Mouse (Mus musculus) liver, embryonic 16.5 days (tissue): ENCODE results near the gene Syndig1l. TPM values are rescaled to one million over a fixed set of nuclear protein-coding genes. Genes with fewer than 3 reads are reported as not detected.

Experiments used
- ATAC-seq: fragments of 200-750 bp; cut with Nextera tagmentation; 2 replicates; pipeline ENCODE4 v1.8.0; 2017; ENCODE audit warnings: low read depth, mild to moderate bottlenecking, moderate number of reproducible peaks, moderate library complexity
- H3K27ac ChIP-seq: fragments of 300-500 bp; sonication (generic); 2 replicates; pipeline ENCODE4 v1.5.1; 2014; ENCODE audit warnings: mild to moderate bottlenecking, low read length
- H3K27me3 ChIP-seq: fragments of 300-500 bp; sonication (generic); 2 replicates; pipeline ENCODE4 v1.6.1; 2014; ENCODE audit warnings: low read depth, low read length, mixed read lengths; ENCODE audit not compliant: control insufficient read depth, insufficient read depth
- H3K36me3 ChIP-seq: fragments of 300-500 bp; sonication (generic); 2 replicates; pipeline ENCODE4 v1.6.1; 2014; ENCODE audit warnings: mild to moderate bottlenecking; ENCODE audit not compliant: control insufficient read depth, insufficient read depth
- H3K4me1 ChIP-seq: fragments of 300-500 bp; sonication (generic); 2 replicates; pipeline ENCODE4 v1.6.1; 2014; ENCODE audit warnings: low read depth, low read length, mixed read lengths; ENCODE audit not compliant: control insufficient read depth
- H3K4me2 ChIP-seq: fragments of 300-500 bp; sonication (generic); 2 replicates; pipeline ENCODE4 v1.6.1; 2014; ENCODE audit warnings: low read depth, low read length, mixed read lengths
- H3K4me3 ChIP-seq: fragments of 300-500 bp; sonication (generic); 2 replicates; pipeline ENCODE4 v1.5.1; 2014; ENCODE audit warnings: low read depth, mild to moderate bottlenecking, low read length
- H3K9ac ChIP-seq: fragments of 300-500 bp; sonication (generic); 2 replicates; pipeline ENCODE4 v1.6.1; 2014; ENCODE audit warnings: low read depth, low read length
- H3K9me3 ChIP-seq: fragments of 300-500 bp; sonication (generic); replicated peaks from 2 replicates; pipeline ENCODE4 v1.6.1; 2016; ENCODE audit warnings: low read length; ENCODE audit not compliant: control insufficient read depth
- WGBS: fragments of 180-500 bp; shearing (Covaris S2); extraction: QIAGEN DNeasy Blood & Tissue Kit; methylation state at CpG from one replicate; pipeline ENCODE4 v1.1.7; 2014; ENCODE audit not compliant: insufficient replicate concordance; 5-methylcytosine and 5-hydroxymethylcytosine counted together
- polyA plus RNA-seq: library from polyadenylated mRNA; unstranded; fragments of >200 nt; fragmentation: Nextera tagmentation; extraction: Ambion mirVana; gene quantifications from 2 replicates; pipeline ENCODE4 v1.2.1, GENCODE M21; 2015

Gene Syndig1l
- polyA plus RNA-seq = 0.08 and 0.09 TPM in 2 replicates

GRCm38 (mm10) chr12:84698319-84699081 is at the start of gene Syndig1l:
Gene Syndig1l, minus strand, starts transcription at chr12:84698831.
- under 1% methylated on average over 76 of the region's 79 CpGs for WGBS
- Histone ChIP-seq H3K27ac (no peak within 1 kb of the TSS), H3K4me1 (no peaks in the 10 kb centered on the region; the same call in 1 of the 2 replicates), H3K36me3 (no peaks in the 10 kb centered on the region), H3K9me3 (no peaks in the 10 kb centered on the region), H3K4me2 (peak within 1 kb of the TSS; percentile 77), H3K27me3 (peaks cover 48% of the 10 kb centered on the region), H3K9ac (no peak within 1 kb of the TSS), H3K4me3 (peak within 1 kb of the TSS; percentile 57)
- ATAC-seq = peak; percentile 59; the same call in 1 of the 2 replicates

GRCm38 (mm10) chr12:84748134-84748533 is 49.5 kb upstream of the Syndig1l start:
- Histone ChIP-seq H3K27ac (no peak overlapping the region), H3K4me2 (no peak overlapping the region), H3K27me3 (no peaks in the 10 kb centered on the region), H3K36me3 (no peaks in the 10 kb centered on the region), H3K9me3 (no peaks in the 10 kb centered on the region), H3K4me3 (no peak overlapping the region), H3K4me1 (no peaks in the 10 kb centered on the region), H3K9ac (no peak overlapping the region)
- WGBS = 27% methylated on average over 3 of the region's 3 CpGs
- peak; percentile 30; the same call in 1 of the 2 replicates for ATAC-seq

- no peaks in the 10 kb centered on the region for H3K27me3 ChIP-seq
- H3K36me3 ChIP-seq = no peaks in the 10 kb centered on the region
- WGBS = 63% methylated on average over 4 of the region's 4 CpGs
- no peaks in the 10 kb centered on the region for H3K9me3 ChIP-seq
- no peak overlapping the region for H3K4me2 ChIP-seq
- no peak overlapping the region for H3K9ac ChIP-seq
- H3K27ac ChIP-seq = no peak overlapping the region
- no peak for ATAC-seq
- no peak overlapping the region for H3K4me3 ChIP-seq
- H3K4me1 ChIP-seq = no peaks in the 10 kb centered on the region
These were observed 47.1 kb upstream of the Syndig1l start for GRCm38 (mm10) chr12:84745700-84746099.

- Histone ChIP-seq H3K27me3 (no peaks in the 10 kb centered on the region), H3K36me3 (no peaks in the 10 kb centered on the region), H3K4me1 (no peaks in the 10 kb centered on the region), H3K4me3 (no peak overlapping the region), H3K27ac (no peak overlapping the region), H3K9me3 (no peaks in the 10 kb centered on the region), H3K4me2 (no peak overlapping the region), H3K9ac (no peak overlapping the region)
- whole genome bisulfite sequencing = 78% methylated on average over 10 of the region's 10 CpGs
- no peak for ATAC-seq
These were observed 44.9 kb upstream of the Syndig1l start for GRCm38 (mm10) chr12:84743496-84743895.

GRCm38 (mm10) chr12:84733366-84733765 is 34.7 kb upstream of the Syndig1l start:
- Histone ChIP-seq H3K36me3 (no peaks in the 10 kb centered on the region), H3K9me3 (no peaks in the 10 kb centered on the region), H3K9ac (no peak overlapping the region), H3K27me3 (no peaks in the 10 kb centered on the region), H3K4me2 (no peak overlapping the region), H3K4me3 (no peak overlapping the region), H3K4me1 (no peaks in the 10 kb centered on the region), H3K27ac (no peak overlapping the region)
- no peak for ATAC-seq
- 52% methylated on average over 13 of the region's 13 CpGs for WGBS

GRCm38 (mm10) chr12:84728421-84728820 is 29.8 kb upstream of the Syndig1l start:
- Histone ChIP-seq H3K27ac (no peak overlapping the region), H3K9ac (no peak overlapping the region), H3K36me3 (no peaks in the 10 kb centered on the region), H3K4me1 (no peaks in the 10 kb centered on the region), H3K27me3 (no peaks in the 10 kb centered on the region), H3K9me3 (no peaks in the 10 kb centered on the region), H3K4me3 (no peak overlapping the region), H3K4me2 (no peak overlapping the region)
- 82% methylated on average over 10 of the region's 10 CpGs for WGBS
- no peak for ATAC-seq

GRCm38 (mm10) chr12:84727434-84727833 is 28.8 kb upstream of the Syndig1l start:
- ATAC-seq = no peak
- H3K27me3 ChIP-seq = no peaks in the 10 kb centered on the region
- no peak overlapping the region for H3K4me2 ChIP-seq
- H3K9ac ChIP-seq = no peak overlapping the region
- H3K9me3 ChIP-seq = no peaks in the 10 kb centered on the region
- H3K4me1 ChIP-seq = no peaks in the 10 kb centered on the region
- 61% methylated on average over 5 of the region's 5 CpGs for WGBS
- no peaks in the 10 kb centered on the region for H3K36me3 ChIP-seq
- H3K4me3 ChIP-seq = no peak overlapping the region
- H3K27ac ChIP-seq = no peak overlapping the region

GRCm38 (mm10) chr12:84726986-84727385 is 28.4 kb upstream of the Syndig1l start:
- no peak overlapping the region for H3K4me2 ChIP-seq
- no peak for ATAC-seq
- no peak overlapping the region for H3K4me3 ChIP-seq
- H3K36me3 ChIP-seq = no peaks in the 10 kb centered on the region
- H3K27ac ChIP-seq = no peak overlapping the region
- WGBS = 50% methylated on average over 4 of the region's 4 CpGs
- no peaks in the 10 kb centered on the region for H3K9me3 ChIP-seq
- H3K27me3 ChIP-seq = no peaks in the 10 kb centered on the region
- H3K4me1 ChIP-seq = no peaks in the 10 kb centered on the region
- no peak overlapping the region for H3K9ac ChIP-seq

- H3K9ac ChIP-seq = no peak overlapping the region
- WGBS = 63% methylated on average over 4 of the region's 4 CpGs
- H3K27me3 ChIP-seq = no peaks in the 10 kb centered on the region
- H3K4me2 ChIP-seq = no peak overlapping the region
- no peak for ATAC-seq
- H3K9me3 ChIP-seq = no peaks in the 10 kb centered on the region
- H3K4me1 ChIP-seq = no peaks in the 10 kb centered on the region
- no peaks in the 10 kb centered on the region for H3K36me3 ChIP-seq
- no peak overlapping the region for H3K4me3 ChIP-seq
- H3K27ac ChIP-seq = no peak overlapping the region
These were observed 27.8 kb upstream of the Syndig1l start for GRCm38 (mm10) chr12:84726391-84726790.
